Mouse (Mus musculus) embryo, embryonic 11 days (tissue): ENCODE measurements around the gene Rph3a.

ENCODE experiments used
- DNase-seq: peaks from one replicate; pipeline ENCODE4 v3.0.0-alpha.2; 2015

Rph3a gene

GRCm38 (mm10) chr5:121009811-121010569 lies at the start of gene Rph3a:
Gene Rph3a (minus strand): TSS chr5:121010092.
- DNase-seq = no peak

DNA sequence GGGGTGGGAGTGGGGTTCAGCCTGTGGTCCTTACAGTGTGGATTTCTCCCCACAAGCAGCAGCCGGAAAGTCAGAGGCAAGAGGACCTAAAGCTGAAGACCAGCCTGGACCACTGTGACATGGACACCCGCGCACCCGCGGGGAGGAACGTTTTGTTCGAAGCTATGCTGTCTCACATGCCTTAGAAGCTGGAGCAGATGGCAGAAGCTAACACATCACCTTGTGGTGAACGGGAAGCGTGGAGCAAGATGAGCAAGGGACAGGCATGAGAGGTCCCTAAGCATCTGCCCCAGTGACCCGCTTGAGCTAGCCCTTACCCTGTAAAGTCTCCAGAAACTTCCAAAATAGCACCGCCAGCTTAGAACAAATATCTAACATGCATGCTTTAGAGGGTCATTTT lies 48.4 kb upstream of the Rph3a start:
- no peak for DNase-seq

DNA sequence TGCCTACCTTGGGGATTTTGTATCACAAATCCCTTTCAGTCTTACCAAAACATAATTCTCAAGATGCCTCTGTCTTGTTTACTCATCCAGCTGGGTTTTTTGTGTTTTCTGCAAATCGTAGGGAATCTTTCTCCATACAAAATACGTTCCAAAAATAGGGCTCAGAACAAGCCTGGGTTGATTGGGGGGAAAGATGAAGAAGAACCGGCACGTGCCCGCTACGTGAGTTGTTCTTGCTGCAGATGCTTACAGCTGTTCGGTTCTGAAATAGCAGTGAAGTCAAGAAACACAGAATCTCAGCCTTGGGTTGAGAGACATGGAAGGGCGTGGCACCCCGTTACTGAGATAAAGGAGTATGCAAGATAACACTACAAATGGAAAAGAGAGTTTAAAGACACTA lies 44.0 kb upstream of the Rph3a start:
- DNase-seq = no peak

DNA sequence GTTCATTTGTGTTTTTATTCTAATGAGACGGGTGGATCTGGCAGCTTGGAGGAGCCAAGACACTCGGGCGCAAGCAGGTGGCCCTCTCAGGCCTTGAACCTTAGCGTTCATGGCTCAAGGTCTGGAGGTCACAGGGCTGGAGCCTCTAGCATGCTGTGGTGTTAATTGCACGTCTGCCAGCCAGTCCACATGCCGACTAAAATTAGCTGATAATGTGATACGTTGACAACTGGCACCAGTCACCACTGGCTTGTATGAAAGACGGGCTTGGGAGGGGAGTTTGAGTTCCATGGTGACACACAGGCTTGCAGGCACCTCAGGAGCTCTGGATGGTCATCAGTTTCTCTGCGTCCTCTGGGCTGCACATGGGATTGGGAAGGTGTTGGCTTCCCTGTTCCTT lies 31.9 kb upstream of the Rph3a start:
- DNase-seq = no peak

DNA sequence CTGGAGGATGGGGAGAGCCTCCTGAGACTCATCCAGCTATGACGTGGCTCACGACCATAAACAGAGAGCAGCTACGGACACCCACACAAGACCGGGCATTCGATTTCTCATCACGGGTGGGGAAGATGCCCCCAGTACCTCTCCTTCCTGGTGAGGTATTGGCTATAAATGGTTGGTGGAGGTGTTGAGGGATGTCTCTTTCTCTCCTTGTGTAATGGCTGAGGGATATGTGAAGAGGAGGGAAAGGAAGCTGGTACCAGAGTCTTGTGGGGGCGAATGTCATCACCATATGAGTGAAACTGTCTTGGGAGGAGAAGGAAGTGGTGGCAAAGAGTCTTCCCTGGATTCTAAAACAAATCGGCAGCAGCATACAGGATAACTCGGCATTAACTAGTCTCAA lies 29.6 kb upstream of the Rph3a start:
- no peak for DNase-seq

DNA sequence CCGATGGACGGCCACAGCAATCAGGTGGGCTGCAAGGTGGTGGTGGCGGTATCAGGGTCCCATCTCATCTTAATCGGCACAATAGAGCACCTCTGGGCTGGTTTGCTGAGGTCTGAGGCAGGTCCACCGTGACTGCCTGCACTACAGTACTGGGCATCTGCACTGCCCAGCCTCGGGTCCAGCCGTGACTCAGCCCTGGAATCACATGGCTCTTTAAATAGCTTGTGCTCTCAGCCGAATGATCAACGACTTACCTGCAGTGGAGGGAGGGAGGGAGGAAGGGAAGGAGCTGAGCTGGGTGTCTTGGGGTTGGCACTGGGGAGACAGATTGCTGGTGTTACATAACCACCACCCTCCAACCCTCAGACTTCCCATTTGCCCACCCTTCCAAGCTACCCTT lies 20.3 kb upstream of the Rph3a start:
- no peak for DNase-seq

- DNase-seq = no peak
Measured at GRCm38 (mm10) chr5:121019505-121019904, 9.6 kb upstream of the Rph3a start.

GRCm38 (mm10) chr5:121017699-121018098 lies 7.8 kb upstream of the Rph3a start:
- no peak for DNase-seq

GRCm38 (mm10) chr5:121016405-121016804 lies 6.5 kb upstream of the Rph3a start:
- no peak for DNase-seq

DNA sequence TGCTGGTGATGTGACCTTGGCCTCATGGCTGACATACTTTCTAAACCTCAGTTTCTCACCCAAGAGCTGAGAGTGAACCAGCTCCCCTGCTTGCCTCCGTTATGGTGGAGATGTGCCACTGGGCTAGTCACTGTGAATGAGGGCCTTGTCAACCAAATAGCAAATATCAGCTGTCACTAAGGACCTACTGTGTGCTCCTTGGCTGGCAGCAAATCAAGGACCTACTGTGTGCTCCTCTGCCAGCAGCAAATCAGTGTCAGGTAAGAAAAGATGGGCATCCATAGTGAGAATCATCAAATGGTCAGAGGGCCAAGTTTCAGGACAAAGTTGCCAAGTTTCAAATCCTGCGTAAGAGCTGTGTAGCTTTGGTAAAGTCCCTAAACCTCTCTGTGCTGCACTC lies 4.6 kb upstream of the Rph3a start:
- no peak for DNase-seq

- DNase-seq = no peak
Measured at GRCm38 (mm10) chr5:121011962-121012361, 2.1 kb upstream of the Rph3a start.

- DNase-seq = peak; percentile 85
Measured at GRCm38 (mm10) chr5:121009406-121009805, 486 bp downstream of the Rph3a start.

GRCm38 (mm10) chr5:121008411-121009239 lies 1.3 kb downstream of the Rph3a start:
- no peak for DNase-seq

DNA sequence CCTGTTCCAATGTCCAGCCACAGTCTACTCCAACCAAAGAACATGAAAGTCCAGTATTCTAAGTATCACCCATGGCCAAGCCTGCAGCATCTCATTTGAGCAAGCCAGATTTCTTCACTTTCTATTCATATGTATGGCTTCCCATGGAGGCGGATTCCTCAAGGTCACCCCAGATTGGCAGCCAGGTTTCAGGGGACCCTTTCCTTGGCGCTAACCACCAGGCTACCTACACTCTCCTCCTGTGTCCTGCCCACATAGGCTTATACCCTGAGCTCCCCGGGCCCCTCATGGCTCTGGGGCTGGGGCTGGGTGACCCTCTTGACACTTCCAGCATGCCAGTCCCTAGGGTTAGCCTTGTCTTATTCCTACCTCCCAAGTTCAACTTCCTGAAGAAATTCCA lies 2.3 kb downstream of the Rph3a start:
- no peak for DNase-seq

DNA sequence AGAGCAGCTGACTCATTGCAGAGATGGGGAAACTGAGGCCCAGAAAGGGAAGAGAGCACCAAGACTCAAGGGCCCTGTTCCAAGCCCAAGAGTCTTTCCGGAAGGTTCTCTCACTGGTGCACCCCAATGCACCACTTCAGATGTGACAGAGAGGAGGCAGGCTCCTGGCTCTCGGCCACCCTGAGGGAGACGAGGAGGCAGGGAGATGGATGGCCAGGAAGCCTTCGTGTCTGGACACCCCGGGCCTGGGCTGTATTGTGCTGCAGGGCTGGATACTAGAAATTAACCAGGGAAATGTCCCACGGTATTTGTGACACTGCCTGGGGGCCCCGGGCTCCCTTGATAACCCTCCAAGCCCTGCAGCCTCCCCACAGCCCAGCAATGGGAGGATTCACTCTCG lies 2.8 kb downstream of the Rph3a start:
- no peak for DNase-seq

GRCm38 (mm10) chr5:121006176-121006575 lies 3.7 kb downstream of the Rph3a start:
- DNase-seq = no peak

GRCm38 (mm10) chr5:121003781-121004180 lies 6.1 kb downstream of the Rph3a start:
- peak; percentile 4 for DNase-seq

GRCm38 (mm10) chr5:120999573-120999972 lies 10.3 kb downstream of the Rph3a start:
- DNase-seq = peak; percentile 28

- no peak for DNase-seq
Measured at GRCm38 (mm10) chr5:120988373-120988772, 21.5 kb downstream of the Rph3a start.

DNA sequence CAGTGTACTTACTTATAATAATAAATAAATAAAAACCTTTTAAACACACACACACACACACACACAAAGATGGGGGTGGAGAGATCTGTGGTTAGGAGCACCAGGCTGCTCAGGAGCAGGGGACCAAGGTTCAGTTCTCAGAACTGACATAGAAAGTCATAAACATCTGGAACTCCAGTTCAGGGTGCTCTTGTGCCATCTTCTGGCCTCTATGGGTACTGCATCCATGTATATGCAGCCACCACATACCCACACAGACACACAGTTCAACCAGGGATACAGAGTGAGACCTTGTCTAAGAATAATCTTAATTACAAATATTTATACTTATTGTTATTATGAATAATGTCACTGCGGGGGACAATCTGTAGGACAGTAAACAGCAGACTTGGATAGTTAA lies 26.9 kb downstream of the Rph3a start:
- no peak for DNase-seq

DNA sequence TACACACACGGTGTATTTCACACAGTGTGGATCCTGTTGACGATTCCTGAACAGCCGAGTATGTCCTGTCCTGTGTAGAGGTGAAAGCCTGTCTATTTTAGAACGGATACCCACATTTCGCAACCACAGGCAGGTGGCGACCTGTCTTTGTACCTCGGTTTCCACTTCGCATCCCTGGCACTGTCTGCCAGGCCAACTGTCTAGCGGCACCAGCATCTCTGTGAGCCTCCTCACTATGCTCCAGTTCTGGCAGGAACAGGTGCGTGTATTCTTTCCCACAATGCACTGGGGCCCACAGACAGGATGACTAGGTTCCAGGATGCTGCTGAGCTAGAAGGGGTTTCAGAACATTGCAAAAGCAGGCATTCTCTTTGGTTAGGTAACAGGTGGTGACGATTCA lies 28.7 kb downstream of the Rph3a start:
- no peak for DNase-seq

DNA sequence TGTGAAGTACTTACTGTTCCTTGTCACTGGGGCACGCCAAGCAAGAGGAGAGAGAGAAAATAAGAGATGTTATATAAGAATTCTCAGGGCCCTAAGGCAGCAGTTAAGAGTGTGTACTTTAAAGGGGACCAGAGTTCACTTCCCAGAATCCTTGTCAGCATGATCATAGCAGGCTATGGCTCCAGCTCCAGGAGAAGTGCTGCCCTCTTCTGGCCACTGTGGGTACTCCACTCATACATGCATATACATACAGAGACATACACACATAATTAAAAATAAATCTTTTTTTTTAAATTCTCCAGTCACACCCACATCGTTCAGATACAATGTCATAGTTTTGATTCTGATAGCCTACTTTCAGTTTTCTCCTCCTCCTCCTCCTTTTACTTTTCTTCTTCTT lies 29.8 kb downstream of the Rph3a start:
- DNase-seq = no peak

DNA sequence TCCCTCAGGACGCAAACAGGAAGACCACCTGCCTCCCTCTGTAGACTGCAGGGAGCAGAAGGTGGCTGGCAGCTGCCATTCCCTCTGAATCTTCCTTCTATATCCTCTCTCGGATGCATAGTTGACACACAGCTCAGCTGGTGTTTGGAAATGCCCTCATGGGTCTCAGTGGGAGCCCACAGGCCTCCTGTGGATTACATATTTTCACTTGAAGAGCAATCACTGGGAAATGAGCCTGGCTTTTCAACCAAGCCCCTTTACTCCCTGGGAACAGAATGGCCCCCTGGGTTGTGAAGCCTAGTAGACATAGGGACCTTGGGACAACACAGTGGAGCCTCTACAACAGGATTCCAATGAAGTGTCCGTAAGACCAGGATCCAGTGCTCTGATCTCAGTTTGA lies 33.8 kb downstream of the Rph3a start:
- no peak for DNase-seq

DNA sequence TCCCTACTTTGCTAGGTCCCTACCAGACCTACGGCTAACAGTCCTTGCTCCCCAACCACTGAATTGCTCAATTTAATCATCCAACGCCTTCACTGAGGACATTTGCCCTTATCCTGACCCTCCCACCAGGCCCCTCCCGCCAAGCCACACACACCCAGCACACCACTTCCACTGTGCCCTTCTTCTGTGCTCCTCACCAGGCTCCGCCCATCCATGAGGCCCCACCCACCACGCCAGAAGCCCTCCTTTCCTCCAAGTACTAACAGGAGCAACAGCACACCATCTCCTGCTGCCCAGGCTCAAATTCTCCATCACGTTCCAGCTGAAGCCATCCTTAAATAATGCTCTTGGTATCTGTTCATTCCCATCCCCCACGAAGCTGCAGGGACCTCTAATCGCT lies 35.4 kb downstream of the Rph3a start:
- no peak for DNase-seq
